Mouse (Mus musculus) hindbrain, embryonic 13.5 days (tissue): ENCODE data around the gene Zfp64. TPM values are rescaled to one million over a fixed set of nuclear protein-coding genes. Genes with fewer than 3 reads are reported as not detected.
"Not testable (repeated sequence)": the region's sequence is repeated elsewhere in the genome, so short reads cannot be mapped to it uniquely, and the experiment has no call there.

Experiments
- ATAC-seq: fragments of 200-750 bp; cut with Nextera tagmentation; 2 replicates; pipeline ENCODE4 v1.8.0; 2017; ENCODE audit warnings: moderate TSS enrichment; ENCODE audit not compliant: low FRiP score
- H3K27ac ChIP-seq: fragments of 300-500 bp; sonication (generic); 2 replicates; pipeline ENCODE4 v1.5.1; 2015; ENCODE audit warnings: inconsistent platforms, mild to moderate bottlenecking, moderate library complexity
- H3K27me3 ChIP-seq: fragments of 300-500 bp; sonication (generic); 2 replicates; pipeline ENCODE4 v1.6.1; 2015; ENCODE audit warnings: mild to moderate bottlenecking, inconsistent platforms
- H3K36me3 ChIP-seq: fragments of 300-500 bp; sonication (generic); 2 replicates; pipeline ENCODE4 v1.6.1; 2015; ENCODE audit warnings: mild to moderate bottlenecking, inconsistent platforms
- H3K4me1 ChIP-seq: fragments of 300-500 bp; sonication (generic); replicated peaks from 2 replicates; pipeline ENCODE4 v1.6.1; 2015; ENCODE audit warnings: inconsistent platforms
- H3K4me2 ChIP-seq: fragments of 300-500 bp; sonication (generic); 2 replicates; pipeline ENCODE4 v1.6.1; 2015; ENCODE audit warnings: inconsistent platforms, mild to moderate bottlenecking, moderate library complexity
- H3K4me3 ChIP-seq: fragments of 300-500 bp; sonication (generic); 2 replicates; pipeline ENCODE4 v1.5.1; 2015; ENCODE audit warnings: mild to moderate bottlenecking, inconsistent platforms
- H3K9ac ChIP-seq: fragments of 300-500 bp; sonication (generic); 2 replicates; pipeline ENCODE4 v1.6.1; 2015; ENCODE audit warnings: mild to moderate bottlenecking, inconsistent platforms
- H3K9me3 ChIP-seq: fragments of 300-500 bp; sonication (generic); 2 replicates; pipeline ENCODE4 v1.6.1; 2016; ENCODE audit warnings: inconsistent platforms
- WGBS: fragments of 180-500 bp; shearing (Covaris S2); methylation state at CpG from one replicate; pipeline ENCODE4 v1.1.7; 2015; 5-methylcytosine and 5-hydroxymethylcytosine counted together
- polyA plus RNA-seq: library from polyadenylated mRNA; unstranded; fragments of >200 nt; fragmentation: Nextera tagmentation; extraction: Ambion mirVana; gene quantifications from 2 replicates; pipeline ENCODE4 v1.2.1, GENCODE M21; 2015

Zfp64 gene
- polyA plus RNA-seq, 1 experiment from 2014 or later, result 28.7 TPM

- H3K4me1 ChIP-seq, result peaks cover 13% of the 10 kb centered on the region
- H3K27ac ChIP-seq, result no peak overlapping the region
- H3K36me3 ChIP-seq, result no peaks in the 10 kb centered on the region
- H3K27me3 ChIP-seq, result peaks cover 37% of the 10 kb centered on the region
- no peak overlapping the region for H3K4me3 ChIP-seq
- H3K4me2 ChIP-seq, result peak overlapping the region; percentile 15; the same call in 1 of the 2 replicates
- ATAC-seq, result no peak
- no peak overlapping the region for H3K9ac ChIP-seq
- no peaks in the 10 kb centered on the region for H3K9me3 ChIP-seq
- 15% methylated on average over 16 of the region's 16 CpGs for WGBS
Observed at GRCm38 (mm10) chr2:168860032-168860691, 95.2 kb downstream of the Zfp64 start.

GRCm38 (mm10) chr2:168856638-168857037 lies 98.7 kb downstream of the Zfp64 start:
- H3K4me2 ChIP-seq, result no peak overlapping the region
- WGBS, result 67% methylated on average over 7 of the region's 7 CpGs
- H3K27me3 ChIP-seq, result peaks cover 32% of the 10 kb centered on the region
- H3K9ac ChIP-seq, result no peak overlapping the region
- no peak overlapping the region for H3K27ac ChIP-seq
- no peak for ATAC-seq
- no peak overlapping the region for H3K4me3 ChIP-seq
- no peaks in the 10 kb centered on the region for H3K9me3 ChIP-seq
- no peaks in the 10 kb centered on the region for H3K36me3 ChIP-seq
- H3K4me1 ChIP-seq, result peaks cover 13% of the 10 kb centered on the region

GRCm38 (mm10) chr2:168854777-168855176 lies 100.6 kb downstream of the Zfp64 start:
- no peak for ATAC-seq
- 72% methylated on average over 1 of the region's 1 CpGs for WGBS

GRCm38 (mm10) chr2:168853869-168854268 lies 101.5 kb downstream of the Zfp64 start:
- peaks cover 32% of the 10 kb centered on the region for H3K27me3 ChIP-seq
- not testable (repeated sequence) for H3K9ac ChIP-seq, H3K4me3 ChIP-seq, H3K36me3 ChIP-seq, ATAC-seq, H3K4me2 ChIP-seq, H3K9me3 ChIP-seq, H3K4me1 ChIP-seq, H3K27ac ChIP-seq
- WGBS, result 92% methylated on average over 13 of the region's 13 CpGs

More at GRCm38 (mm10) chr2:168854777-168855176, 100.6 kb downstream of the Zfp64 start:
- no peak overlapping the region for H3K9ac ChIP-seq
- no peak overlapping the region for H3K4me2 ChIP-seq
- H3K4me1 ChIP-seq, result 0 out of 2 replicates have a peak, but pooled peaks cover under 1% of the 10 kb centered on the region
- H3K27ac ChIP-seq, result no peak overlapping the region
- no peaks in the 10 kb centered on the region for H3K9me3 ChIP-seq
- H3K27me3 ChIP-seq, result peaks cover 32% of the 10 kb centered on the region
- H3K4me3 ChIP-seq, result no peak overlapping the region
- H3K36me3 ChIP-seq, result no peaks in the 10 kb centered on the region

GRCm38 (mm10) chr2:168851545-168851944 lies 103.8 kb downstream of the Zfp64 start:
- ATAC-seq, result no peak
- peaks cover 26% of the 10 kb centered on the region for H3K27me3 ChIP-seq
- no peak overlapping the region for H3K4me2 ChIP-seq
- no peaks in the 10 kb centered on the region for H3K36me3 ChIP-seq
- H3K9ac ChIP-seq, result no peak overlapping the region
- H3K27ac ChIP-seq, result no peak overlapping the region
- WGBS, result 54% methylated on average over 10 of the region's 10 CpGs
- H3K4me1 ChIP-seq, result no peaks in the 10 kb centered on the region
- H3K9me3 ChIP-seq, result no peaks in the 10 kb centered on the region
- no peak overlapping the region for H3K4me3 ChIP-seq

- no peaks in the 10 kb centered on the region for H3K9me3 ChIP-seq
- ATAC-seq, result no peak
- no peak overlapping the region for H3K4me3 ChIP-seq
- H3K27me3 ChIP-seq, result peaks cover 30% of the 10 kb centered on the region
- 84% methylated on average over 3 of the region's 3 CpGs for WGBS
- H3K27ac ChIP-seq, result no peak overlapping the region
- H3K4me2 ChIP-seq, result no peak overlapping the region
- H3K36me3 ChIP-seq, result no peaks in the 10 kb centered on the region
- H3K4me1 ChIP-seq, result no peaks in the 10 kb centered on the region
- H3K9ac ChIP-seq, result no peak overlapping the region
Observed at GRCm38 (mm10) chr2:168848553-168848952, 106.8 kb downstream of the Zfp64 start.

GRCm38 (mm10) chr2:168846180-168846720 lies 109.1 kb downstream of the Zfp64 start:
- Histone ChIP-seq H3K4me2 (no peak overlapping the region), H3K27me3 (peaks cover 45% of the 10 kb centered on the region), H3K9me3 (no peaks in the 10 kb centered on the region), H3K27ac (no peak overlapping the region), H3K36me3 (no peaks in the 10 kb centered on the region), H3K4me3 (no peak overlapping the region), H3K4me1 (peaks cover 11% of the 10 kb centered on the region), H3K9ac (no peak overlapping the region)
- WGBS, result 81% methylated on average over 7 of the region's 7 CpGs
- ATAC-seq, result no peak

Other genes with a start within 250 kb of the Zfp64 start
- 60.4 and 65.2 TPM in 2 replicates for gene Atp9a, start 213.2 kb downstream of the Zfp64 start, polyA plus RNA-seq
- 0.91 and 1.1 TPM in 2 replicates for gene Sall4, start 187.6 kb downstream of the Zfp64 start, polyA plus RNA-seq